Mouse (Mus musculus) spleen, adult 2 months (tissue): Measurements from ENCODE around the gene 2410131K14Rik. TPM values are rescaled to one million over a fixed set of nuclear protein-coding genes. Genes with fewer than 3 reads are reported as not detected.

ENCODE experiments used
- DNase-seq, 2 experiments: peaks; one replicate each; pipeline versions ENCODE4 v3.0.0 to v3.0.0-alpha.2; 2012 to 2021; ENCODE audit warnings: low spot score in 2 of 2, low read depth in 1 of 2
- H3K27ac ChIP-seq: fragments of 200-500 bp; 2 replicates; pipeline ENCODE4 v1.5.1; 2012; ENCODE audit warnings: low read length, inconsistent platforms; ENCODE audit not compliant: insufficient read depth
- H3K27me3 ChIP-seq: fragments of 200-500 bp; 2 replicates; pipeline ENCODE4 v1.6.1; 2012; ENCODE audit warnings: mild to moderate bottlenecking, moderate library complexity, low read length, inconsistent platforms; ENCODE audit not compliant: control insufficient read depth, insufficient read depth
- H3K36me3 ChIP-seq: fragments of 200-500 bp; 2 replicates; pipeline ENCODE4 v1.6.1; 2012; ENCODE audit warnings: mild to moderate bottlenecking, low read length, inconsistent platforms; ENCODE audit not compliant: control insufficient read depth, insufficient read depth
- H3K4me1 ChIP-seq: fragments of 200-500 bp; 2 replicates; pipeline ENCODE4 v1.6.1; 2011; ENCODE audit warnings: inconsistent platforms; ENCODE audit not compliant: control insufficient read depth, insufficient read depth, insufficient read length
- H3K4me3 ChIP-seq: fragments of 200-500 bp; 2 replicates; pipeline ENCODE4 v1.5.1; 2011; ENCODE audit warnings: mild to moderate bottlenecking, inconsistent platforms; ENCODE audit not compliant: insufficient read depth, insufficient read length; ENCODE audit errors: extremely low read depth
- CTCF ChIP-seq: fragments of 200-500 bp; IDR thresholded peaks from 2 replicates; pipeline ENCODE4 v1.5.1; 2011; ENCODE audit warnings: mild to moderate bottlenecking, inconsistent platforms; ENCODE audit not compliant: insufficient read depth, insufficient read length, insufficient replicate concordance; ENCODE audit errors: extremely low read depth
- POLR2A ChIP-seq: fragments of 200-500 bp; IDR thresholded peaks from 2 replicates; pipeline ENCODE4 v1.6.1; 2011; ENCODE audit warnings: low read depth, low read length, inconsistent platforms
- WGBS: fragments of 180-500 bp; shearing (Covaris S2); methylation state at CpG from one replicate; pipeline ENCODE4 v1.1.7; 2018; 5-methylcytosine and 5-hydroxymethylcytosine counted together
- polyA plus RNA-seq: library from polyadenylated mRNA; depleted of rRNA; stranded (reverse); fragments of >200 nt; gene quantifications from 2 replicates; pipeline ENCODE4 v1.2.3, GENCODE M21; 2012

2410131K14Rik gene
- polyA plus RNA-seq, 1 experiment: 6.1 TPM

GRCm38 (mm10) chr5:118292476-118292875, 47.4 kb downstream of the 2410131K14Rik start:
- no peak overlapping the region for H3K4me3 ChIP-seq

GRCm38 (mm10) chr5:118294086-118294864, 49.2 kb downstream of the 2410131K14Rik start:
- WGBS: 28% methylated on average over 23 of the region's 23 CpGs
- H3K4me3 ChIP-seq: no peak overlapping the region
- DNase-seq: peak in 1 of 2 experiments; percentile 13
- no peak overlapping the region for H3K27ac ChIP-seq
- TF ChIP-seq POLR2A: no peak
- TF ChIP-seq CTCF: no peak
- H3K36me3 ChIP-seq: no peaks in the 10 kb centered on the region
- H3K4me1 ChIP-seq: no peaks in the 10 kb centered on the region
- no peaks in the 10 kb centered on the region for H3K27me3 ChIP-seq

More at GRCm38 (mm10) chr5:118292476-118292875, 47.4 kb downstream of the 2410131K14Rik start:
- H3K36me3 ChIP-seq: no peaks in the 10 kb centered on the region
- 73% methylated on average over 4 of the region's 4 CpGs for WGBS
- no peaks in the 10 kb centered on the region for H3K27me3 ChIP-seq
- TF ChIP-seq POLR2A (no peak), CTCF (no peak)
- no peak for DNase-seq
- H3K27ac ChIP-seq: no peak overlapping the region
- no peaks in the 10 kb centered on the region for H3K4me1 ChIP-seq

GRCm38 (mm10) chr5:118294865-118295258, 49.8 kb downstream of the 2410131K14Rik start:
- Histone ChIP-seq H3K4me3 (no peak overlapping the region), H3K4me1 (no peaks in the 10 kb centered on the region), H3K27me3 (no peaks in the 10 kb centered on the region), H3K36me3 (no peaks in the 10 kb centered on the region), H3K27ac (no peak overlapping the region)
- DNase-seq: no peak
- TF ChIP-seq CTCF (no peak), POLR2A (no peak)
- WGBS: 77% methylated on average over 7 of the region's 7 CpGs

GRCm38 (mm10) chr5:118297338-118297746, 52.3 kb downstream of the 2410131K14Rik start:
- no peak overlapping the region for H3K27ac ChIP-seq
- no peak overlapping the region for H3K4me3 ChIP-seq
- no peaks in the 10 kb centered on the region for H3K27me3 ChIP-seq
- H3K4me1 ChIP-seq: no peaks in the 10 kb centered on the region
- WGBS: 82% methylated on average over 12 of the region's 12 CpGs
- DNase-seq: no peak
- TF ChIP-seq CTCF (no peak), POLR2A (no peak)
- no peaks in the 10 kb centered on the region for H3K36me3 ChIP-seq

- no peaks in the 10 kb centered on the region for H3K36me3 ChIP-seq
- TF ChIP-seq POLR2A: no peak
- no peak for TF ChIP-seq CTCF
- no peak overlapping the region for H3K4me3 ChIP-seq
- H3K27ac ChIP-seq: no peak overlapping the region
- 80% methylated on average over 11 of the region's 11 CpGs for whole genome bisulfite sequencing
- H3K4me1 ChIP-seq: no peaks in the 10 kb centered on the region
- DNase-seq: no peak
- H3K27me3 ChIP-seq: no peaks in the 10 kb centered on the region
Observed at GRCm38 (mm10) chr5:118299720-118300400, 54.8 kb downstream of the 2410131K14Rik start.

GRCm38 (mm10) chr5:118302466-118303155, 57.6 kb downstream of the 2410131K14Rik start:
- no peak overlapping the region for H3K27ac ChIP-seq
- H3K27me3 ChIP-seq: no peaks in the 10 kb centered on the region
- H3K36me3 ChIP-seq: no peaks in the 10 kb centered on the region
- DNase-seq: no peak
- H3K4me3 ChIP-seq: no peak overlapping the region
- H3K4me1 ChIP-seq: no peaks in the 10 kb centered on the region
- no peak for TF ChIP-seq POLR2A
- TF ChIP-seq CTCF: no peak
- WGBS: 75% methylated on average over 9 of the region's 9 CpGs
